Mouse (Mus musculus) thymus, adult 2 months (tissue): Measurements from ENCODE around the gene Mrpl4.

Experiments
- CTCF ChIP-seq: fragments of 200-500 bp; IDR thresholded peaks from 2 replicates; pipeline ENCODE4 v1.5.1; 2012; ENCODE audit warnings: mild to moderate bottlenecking, control low read depth, low read length, moderate library complexity, borderline replicate concordance; ENCODE audit not compliant: control insufficient read depth, poor library complexity, insufficient read depth; ENCODE audit errors: extremely low read depth
- POLR2A ChIP-seq: fragments of 200-500 bp; IDR thresholded peaks from 2 replicates; pipeline ENCODE4 v1.6.1; 2012; ENCODE audit warnings: mild to moderate bottlenecking, low read length, control low read depth, moderate library complexity; ENCODE audit not compliant: control insufficient read depth, poor library complexity, insufficient read depth; ENCODE audit errors: extremely low read depth

DNA sequence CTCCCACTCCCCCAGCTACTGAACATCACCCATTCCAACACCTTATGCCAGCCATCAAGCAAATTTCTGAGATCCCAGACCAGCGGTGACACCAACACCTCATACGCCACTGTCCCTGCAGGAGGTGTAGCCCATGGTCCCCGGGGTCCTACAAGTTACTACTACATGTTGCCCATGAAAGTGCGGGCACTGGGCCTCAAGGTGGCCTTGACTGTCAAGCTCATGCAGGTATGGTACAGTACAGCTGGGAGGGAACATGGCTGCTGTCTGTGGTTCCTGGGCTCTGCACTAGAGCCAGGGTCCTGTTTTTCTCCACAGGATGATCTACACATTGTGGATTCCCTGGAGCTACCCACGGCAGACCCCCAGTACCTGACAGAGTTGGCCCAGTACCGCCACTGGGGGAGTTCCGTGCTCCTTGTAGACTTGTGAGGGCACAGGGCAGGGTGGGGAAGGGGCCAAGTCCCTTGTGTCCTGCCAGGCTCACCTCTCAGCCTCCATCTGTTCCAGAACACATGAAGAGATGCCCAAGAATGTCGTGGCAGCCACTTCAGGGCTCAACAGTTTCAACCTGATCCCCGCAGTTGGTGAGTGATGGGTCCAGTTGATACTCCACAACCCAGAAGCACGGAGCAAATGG is 4.9 kb downstream of the Mrpl4 start:
- TF ChIP-seq CTCF (no peak), POLR2A (no peak)
